Mouse (Mus musculus): ENCODE results near the gene Gm17349. TPM values are rescaled to one million over a fixed set of nuclear protein-coding genes. Genes with fewer than 3 reads are reported as not detected.

Gm17349 gene
- total RNA-seq (2023): 2.7 TPM

GRCm38 (mm10) chr15:99705440-99706048 lies at the start of gene Gm17349:
TSS of gene Gm17349 (minus strand) at chr15:99705490.

GRCm38 (mm10) chr15:99725341-99726155 lies 20.3 kb upstream of the Gm17349 start, which contains the start of gene Cox14:
TSS of gene Cox14 (plus strand) at chr15:99725618.

GRCm38 (mm10) chr15:99717386-99718334 lies 12.4 kb upstream of the Gm17349 start, which contains the start of gene Gpd1:
TSS of gene Gpd1 (plus strand) at chr15:99717515.

GRCm38 (mm10) chr15:99701999-99702900 lies 3.0 kb downstream of the Gm17349 start, which contains the start of gene Smarcd1:
TSS of gene Smarcd1 (plus strand) at chr15:99702129.

GRCm38 (mm10) chr15:99670154-99670821 lies 35.0 kb downstream of the Gm17349 start, which contains the start of gene Asic1:
TSS of gene Asic1 (plus strand) at chr15:99670368.

Other genes starting within 250 kb of the Gm17349 start
- gene Nckap5l, start 247.7 kb downstream of the Gm17349 start, total RNA-seq (2023): 45.3 TPM
- gene Bcdin3d, start 230.8 kb downstream of the Gm17349 start, total RNA-seq (2023): 7.4 TPM
- gene Faim2, start 177.3 kb downstream of the Gm17349 start, total RNA-seq (2023): not detected
- gene Aqp2, start 126.4 kb downstream of the Gm17349 start, total RNA-seq (2023): not detected
- gene Aqp5, start 114.7 kb downstream of the Gm17349 start, total RNA-seq (2023): not detected
- not detected for gene Aqp6, start 104.1 kb downstream of the Gm17349 start, total RNA-seq (2023)
- 5.6 TPM for gene Racgap1, start 53.8 kb downstream of the Gm17349 start, total RNA-seq (2023)
- not detected for gene Asic1, start 35.1 kb downstream of the Gm17349 start, total RNA-seq (2023)
- 64.4 TPM for gene Smarcd1, start 3.4 kb downstream of the Gm17349 start, total RNA-seq (2023)
- 1.1 TPM for gene Gpd1, start 12.0 kb upstream of the Gm17349 start, total RNA-seq (2023)
- gene Cox14, start 20.1 kb upstream of the Gm17349 start, total RNA-seq (2023): 52.7 TPM
- 61.0 TPM for gene Cers5, start 67.4 kb upstream of the Gm17349 start, total RNA-seq (2023)
- gene Lima1, start 170.0 kb upstream of the Gm17349 start, total RNA-seq (2023): 2.7 TPM